Mouse (Mus musculus) lung, postnatal 0 days (tissue): ENCODE data around the gene Fgr.

ENCODE experiments used
- CTCF ChIP-seq: IDR thresholded peaks from 2 replicates; pipeline ENCODE4 v1.5.1; 2016; ENCODE audit warnings: antibody characterized with exemption, mild to moderate bottlenecking
- EP300 ChIP-seq: IDR thresholded peaks from 2 replicates; pipeline ENCODE4 v1.6.1; 2016; ENCODE audit warnings: antibody characterized with exemption, mild to moderate bottlenecking, control low read depth

DNA sequence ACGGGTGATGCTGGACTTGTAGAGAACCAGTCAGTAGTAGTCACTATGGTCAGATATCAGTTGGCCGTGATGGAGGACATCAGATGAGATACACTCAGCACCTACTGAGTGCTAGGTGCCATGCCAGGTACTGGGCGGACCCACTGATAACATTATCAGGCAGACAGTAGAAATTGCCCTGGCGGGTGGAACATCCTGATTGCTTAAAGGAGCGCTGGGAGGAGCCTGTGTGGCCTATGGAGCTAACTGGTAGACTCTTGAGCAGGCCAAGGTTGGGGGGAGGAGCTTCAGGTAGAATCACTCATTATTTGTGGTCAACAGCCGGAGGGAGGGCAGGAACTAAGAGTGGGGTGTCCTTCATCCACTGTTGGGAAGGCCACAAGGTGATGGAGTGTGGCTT is 54.3 kb downstream of the Fgr start:
- no peak for TF ChIP-seq CTCF
- TF ChIP-seq EP300, result no peak
